Mouse (Mus musculus): ENCODE measurements around the gene Smarca2.

DNA sequence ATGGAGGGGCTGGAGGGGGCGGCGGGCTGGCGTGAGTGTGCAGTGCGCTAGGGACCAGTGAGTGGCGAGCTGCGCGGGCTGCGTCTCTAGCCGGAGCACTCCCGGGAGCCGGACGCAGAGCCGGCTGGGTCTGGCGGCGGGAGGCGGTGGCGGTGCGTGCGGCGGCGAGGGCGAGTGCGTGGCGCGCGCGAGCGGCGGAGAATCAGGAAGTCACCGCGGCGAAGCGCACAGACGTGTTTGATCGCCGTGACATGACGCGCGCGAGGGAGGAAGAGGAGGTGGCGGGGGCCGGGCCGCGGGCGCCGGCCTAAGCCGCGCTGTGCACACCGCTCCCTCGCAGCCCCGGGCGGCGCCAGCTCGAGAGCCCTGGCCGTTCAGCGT lies 2.3 kb downstream of the Smarca2 start:
- TF ChIP-seq CTCF (IDR thresholded peaks at IDR 0.05; ENCODE audit: control insufficient read depth, insufficient read depth, insufficient replicate concordance, low read depth, low read length) (no peak), POLR2A (IDR thresholded peaks at IDR 0.05; ENCODE audit: control insufficient read depth, low read depth, low read length) (peak; percentile 23; the same call in 1 of the 2 replicates)
